Mouse (Mus musculus) bone marrow, adult 2 months (tissue): Measurements from ENCODE around the gene Hoxa11.

Experiments
- CTCF ChIP-seq: fragments of 200-500 bp; IDR thresholded peaks from 2 replicates; pipeline ENCODE4 v1.5.1; 2011; ENCODE audit warnings: low read length, control low read depth; ENCODE audit not compliant: control insufficient read depth, insufficient read depth
- POLR2A ChIP-seq: fragments of 200-500 bp; IDR thresholded peaks from 2 replicates; pipeline ENCODE4 v1.6.1; 2011; ENCODE audit warnings: low read depth, mild to moderate bottlenecking, control low read depth, low read length, borderline replicate concordance; ENCODE audit not compliant: control insufficient read depth

- no peak for TF ChIP-seq CTCF
- no peak for TF ChIP-seq POLR2A
Observed at GRCm38 (mm10) chr6:52265913-52266665, 20.5 kb upstream of the Hoxa11 start.
